Mouse (Mus musculus) granulocyte monocyte progenitor cell, adult 5-6 weeks (primary cell): ENCODE data around the gene Vax1. TPM values are rescaled to one million over a fixed set of nuclear protein-coding genes. Genes with fewer than 3 reads are reported as not detected.

Source experiments
- ATAC-seq: replicated peaks from 2 replicates; pipeline ENCODE4 v1.8.0; 2016; ENCODE audit warnings: mild to moderate bottlenecking, moderate TSS enrichment, inconsistent platforms; ENCODE audit not compliant: poor library complexity, severe bottlenecking
- total RNA-seq, 2 experiments: library from RNA; stranded (forward) in 1 of 2; stranded (reverse) in 1 of 2; fragments of 200-712, 200-1000 nt in 1 of 2; fragments of >200 nt in 1 of 2; fragmentation: Nextera tagmentation in 1 of 2; gene quantifications; 2 replicates each; pipeline ENCODE4 v1.2.3; 2014 to 2017

The Vax1 gene
- total RNA-seq, 2 experiments from 2014 or later, result not detected

DNA sequence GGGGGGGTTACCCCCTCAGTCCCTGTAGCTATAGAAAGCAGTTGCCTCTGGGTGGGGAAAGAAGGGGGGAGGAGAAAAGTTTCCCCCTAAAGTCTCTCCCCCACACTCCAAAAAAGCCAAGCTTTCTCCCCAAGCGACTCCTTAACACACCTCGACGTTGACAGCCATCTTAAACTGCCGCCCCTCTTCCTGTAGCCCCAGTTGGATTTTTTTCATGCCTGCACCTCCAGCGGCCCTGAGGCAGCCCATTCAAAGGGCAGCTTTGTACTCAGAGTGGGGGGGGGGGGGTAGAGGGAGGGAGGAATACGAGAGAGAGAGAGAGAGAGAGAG lies 875 bp upstream of the Vax1 start:
- ATAC-seq, result no peak

DNA sequence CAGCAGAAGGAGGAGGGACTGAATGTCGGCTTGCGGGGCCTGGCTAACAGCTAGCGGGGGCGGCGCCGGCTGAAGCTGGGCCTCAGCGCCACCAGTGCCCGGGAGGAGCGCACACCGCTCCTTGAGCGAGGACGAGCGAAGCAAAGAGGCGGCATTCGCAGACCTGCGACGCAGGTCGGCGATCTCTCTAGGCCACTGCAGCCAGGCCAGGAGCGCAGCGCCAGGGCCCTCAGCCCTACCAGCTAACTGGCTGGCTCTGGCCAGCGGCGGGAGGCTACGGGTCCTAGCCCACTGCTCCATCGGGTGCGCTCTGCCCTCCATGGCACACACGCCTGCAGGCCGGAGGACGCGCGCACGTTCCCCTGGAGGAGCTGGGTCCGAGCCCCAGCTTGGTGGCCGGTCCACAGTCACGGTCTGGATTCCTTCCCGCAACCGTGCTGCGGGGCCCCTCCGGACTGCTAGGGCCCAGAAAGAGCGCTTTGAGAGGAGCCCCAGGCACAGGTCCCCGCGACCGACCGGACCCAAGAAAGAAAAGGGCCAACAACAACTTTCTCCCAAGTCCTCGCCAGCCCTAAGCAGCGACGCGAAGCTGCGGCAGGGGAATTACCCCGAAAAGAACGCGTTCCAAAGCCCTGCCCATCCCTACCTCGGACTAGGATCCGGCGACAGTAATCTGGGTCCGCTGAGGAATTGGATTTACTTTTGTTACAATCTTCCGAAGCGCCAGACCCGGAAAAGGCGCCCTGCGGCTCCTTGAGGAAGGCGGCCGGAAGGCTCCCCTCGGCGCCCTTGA lies 517 bp downstream of the Vax1 start:
- peak; percentile 33 for ATAC-seq

DNA sequence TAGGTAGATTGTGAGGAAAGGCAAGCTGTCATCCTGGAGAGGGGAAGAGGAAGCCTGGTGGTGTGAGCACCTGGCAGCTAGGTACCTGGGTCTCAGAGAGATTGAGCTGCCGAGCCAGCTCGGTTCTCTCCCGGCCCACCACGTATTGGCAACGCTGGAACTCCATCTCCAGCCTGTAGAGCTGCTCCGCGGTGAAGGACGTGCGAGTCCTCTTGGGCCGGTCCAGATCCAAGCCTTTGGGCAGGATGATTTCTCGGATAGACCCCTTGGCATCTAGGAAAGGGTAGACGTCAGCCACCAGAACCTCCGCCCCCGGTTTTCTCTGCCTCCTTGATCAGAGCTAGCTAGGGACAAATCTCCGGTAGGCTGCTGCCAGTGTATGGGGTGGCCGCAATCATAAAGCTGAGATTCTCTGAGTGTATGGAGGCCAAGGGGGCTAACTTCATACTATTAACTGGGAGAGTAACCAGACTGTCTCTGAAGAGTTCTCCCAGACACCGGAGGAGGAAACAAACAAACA lies 1.4 kb downstream of the Vax1 start:
- ATAC-seq, result no peak

- ATAC-seq, result no peak
Observed at GRCm38 (mm10) chr19:59167871-59168270, 2.0 kb downstream of the Vax1 start.

DNA sequence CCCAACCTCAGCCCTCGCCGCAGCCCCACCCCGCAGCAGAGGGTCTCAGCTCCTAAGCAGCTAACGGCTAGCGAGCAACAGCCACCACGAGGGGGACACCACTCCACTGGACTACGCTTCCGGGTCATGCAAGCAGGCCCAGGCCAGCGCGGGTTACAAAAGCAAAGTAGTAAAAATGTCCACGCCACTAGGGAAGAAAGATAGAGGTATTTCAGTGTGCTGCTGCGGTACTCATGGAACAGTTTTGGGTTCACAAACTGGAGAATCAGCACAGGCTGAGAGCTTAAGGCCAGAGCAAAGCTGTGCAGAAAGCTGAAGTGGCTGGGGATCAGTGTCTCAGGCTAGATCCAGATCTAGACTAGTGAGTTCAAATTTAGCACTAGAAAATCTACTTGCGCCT lies 3.0 kb downstream of the Vax1 start:
- ATAC-seq, result no peak

- ATAC-seq, result 0 out of 2 replicates have a peak, but pooled peaks have one; percentile 17
Observed at GRCm38 (mm10) chr19:59166311-59166761, 3.5 kb downstream of the Vax1 start.

GRCm38 (mm10) chr19:59165577-59165976 lies 4.3 kb downstream of the Vax1 start:
- ATAC-seq, result no peak

- no peak for ATAC-seq
Observed at GRCm38 (mm10) chr19:59164896-59165560, 4.8 kb downstream of the Vax1 start.

GRCm38 (mm10) chr19:59164111-59164510 lies 5.7 kb downstream of the Vax1 start:
- no peak for ATAC-seq

DNA sequence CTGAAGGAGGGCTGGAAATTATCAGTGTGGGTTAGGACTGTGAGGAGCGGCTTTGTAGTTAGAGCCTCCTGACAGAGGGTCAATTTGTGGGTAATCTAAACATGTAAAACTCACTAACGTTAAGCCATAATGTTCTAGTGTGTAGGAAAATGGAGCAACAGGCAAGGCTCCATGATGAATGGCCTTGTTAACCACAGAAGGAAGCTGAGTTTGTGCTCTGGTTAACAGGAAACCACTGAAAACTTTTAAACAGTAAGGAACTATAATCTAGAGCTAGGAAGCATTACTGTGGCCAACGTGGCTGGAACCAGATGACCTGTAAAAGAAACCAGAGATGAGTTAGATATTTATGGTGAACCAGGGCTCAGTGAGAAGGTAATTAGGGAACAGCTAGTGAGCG lies 13.2 kb downstream of the Vax1 start:
- ATAC-seq, result peak; percentile 52; the same call in 1 of the 2 replicates

DNA sequence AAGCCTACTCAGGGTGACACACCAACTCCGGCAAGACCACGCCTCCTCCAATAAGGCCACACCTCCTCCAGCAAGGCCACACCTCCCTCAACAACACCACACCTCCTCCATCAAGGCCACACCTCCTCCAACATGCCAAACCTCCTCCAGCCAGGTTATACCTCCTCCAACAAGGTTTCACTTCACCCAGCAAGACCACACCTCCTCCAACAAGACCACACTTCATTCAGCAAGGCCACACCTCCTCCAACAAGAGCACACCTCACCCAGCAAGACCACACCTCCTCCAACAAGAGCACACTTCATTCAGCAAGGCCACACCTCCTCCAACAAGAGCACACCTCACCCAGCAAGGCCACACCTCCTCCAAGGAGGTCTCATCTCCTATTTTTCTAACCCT lies 15.7 kb downstream of the Vax1 start:
- peak; percentile 46 for ATAC-seq

GRCm38 (mm10) chr19:59145492-59146140 lies 24.2 kb downstream of the Vax1 start:
- ATAC-seq, result no peak

- ATAC-seq, result no peak
Observed at GRCm38 (mm10) chr19:59145064-59145463, 24.8 kb downstream of the Vax1 start.

DNA sequence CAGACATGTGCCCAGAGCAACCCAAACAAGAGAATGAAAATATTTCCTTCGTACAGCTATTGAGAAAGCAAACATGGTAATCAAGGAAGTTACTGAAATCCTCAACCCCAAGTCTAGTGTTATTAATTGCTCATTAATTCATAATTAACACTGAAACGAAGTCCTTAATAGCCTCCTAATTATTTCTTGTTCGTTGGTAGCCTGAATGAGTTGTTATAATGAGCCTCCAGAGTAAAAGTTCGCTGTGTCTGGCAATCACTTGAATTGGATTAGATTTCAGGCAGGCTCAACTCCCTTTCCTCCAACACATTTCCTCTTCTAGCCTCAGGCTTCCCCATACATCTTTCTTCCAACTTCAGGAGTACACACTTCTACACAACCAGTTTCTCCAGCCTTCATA lies 27.6 kb downstream of the Vax1 start:
- no peak for ATAC-seq

DNA sequence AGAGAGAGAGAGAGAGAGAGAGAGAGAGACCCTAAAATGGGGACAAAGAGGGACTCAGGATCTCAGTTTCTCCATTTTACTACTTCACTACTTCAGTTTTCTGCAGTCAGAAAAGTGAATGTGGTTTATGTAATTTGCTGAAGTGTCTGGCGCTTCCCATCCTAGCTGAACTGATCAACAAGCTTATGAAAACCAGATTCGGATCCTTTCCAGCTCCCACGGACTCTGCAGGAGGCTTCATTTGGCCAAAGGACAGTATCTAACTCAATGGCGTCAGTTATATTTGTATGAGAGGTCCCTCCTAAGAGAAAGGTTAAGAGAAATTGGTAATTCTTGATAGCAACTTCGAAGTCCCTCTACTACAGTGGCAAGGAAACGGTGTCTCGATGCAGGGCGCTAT lies 34.5 kb downstream of the Vax1 start:
- no peak for ATAC-seq

DNA sequence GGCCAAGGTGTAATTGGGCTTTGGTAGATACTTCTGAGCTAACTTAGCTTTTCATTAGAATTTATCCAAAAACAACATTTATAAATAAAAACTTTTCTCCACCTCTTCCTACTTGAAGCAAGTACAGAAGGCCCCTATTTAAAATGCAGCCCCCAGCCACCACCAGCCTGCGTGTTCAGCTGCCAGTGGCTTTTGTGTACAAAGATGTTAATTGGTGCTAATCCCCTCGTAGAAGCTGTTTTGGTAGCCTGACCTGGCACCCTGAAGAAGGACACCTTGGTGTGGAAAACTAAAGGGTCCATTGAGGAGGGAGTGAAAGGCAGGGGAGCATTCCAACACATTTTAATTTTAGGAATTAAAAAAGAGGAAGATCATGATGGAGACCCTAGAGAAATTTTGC lies 34.9 kb downstream of the Vax1 start:
- no peak for ATAC-seq

- ATAC-seq, result no peak
Observed at GRCm38 (mm10) chr19:59133202-59133601, 36.7 kb downstream of the Vax1 start.

- no peak for ATAC-seq
Observed at GRCm38 (mm10) chr19:59129671-59130070, 40.2 kb downstream of the Vax1 start.

DNA sequence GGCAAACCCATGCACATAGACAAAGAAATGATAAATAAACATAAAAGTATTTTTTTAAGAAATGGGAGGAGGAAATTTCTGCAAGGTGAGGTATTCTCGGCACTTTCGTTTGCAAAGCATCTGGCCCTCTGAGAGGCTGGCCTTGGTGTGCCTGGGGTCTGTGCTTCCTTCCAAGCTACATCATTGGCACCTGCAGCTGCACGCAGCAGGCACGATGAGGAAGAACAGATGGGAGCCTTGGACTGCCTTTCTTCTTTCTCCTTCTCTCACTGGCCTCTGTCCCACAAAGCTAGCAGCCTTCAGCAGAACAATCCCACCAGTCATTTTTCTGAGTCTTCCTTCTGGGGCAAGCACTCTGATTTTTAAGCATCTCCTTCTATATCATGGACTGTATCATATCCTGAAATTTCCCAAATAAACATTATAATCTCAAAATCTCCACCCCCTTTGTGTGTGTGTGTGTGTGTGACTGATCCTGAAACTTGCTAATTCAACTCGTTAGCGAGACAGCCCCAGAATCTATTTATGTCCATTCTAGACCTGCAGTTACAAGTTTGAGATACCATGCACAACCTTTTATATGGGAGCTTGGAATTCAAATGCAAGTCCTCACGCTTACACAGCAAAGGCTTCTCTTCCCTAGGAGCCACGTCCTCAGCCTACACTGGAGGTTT lies 41.2 kb downstream of the Vax1 start:
- ATAC-seq, result no peak

GRCm38 (mm10) chr19:59127424-59127823 lies 42.4 kb downstream of the Vax1 start:
- ATAC-seq, result no peak
